Mouse (Mus musculus) mature B cell (primary cell): ENCODE results near the gene Nuak2.

Experiments
- in situ Hi-C: fragments of 300-500 bp; cut with MboI; formaldehyde crosslinking; loops from 2 replicates; pipeline ENCODE4 v1.14.3; 2019

Gene Nuak2

DNA sequence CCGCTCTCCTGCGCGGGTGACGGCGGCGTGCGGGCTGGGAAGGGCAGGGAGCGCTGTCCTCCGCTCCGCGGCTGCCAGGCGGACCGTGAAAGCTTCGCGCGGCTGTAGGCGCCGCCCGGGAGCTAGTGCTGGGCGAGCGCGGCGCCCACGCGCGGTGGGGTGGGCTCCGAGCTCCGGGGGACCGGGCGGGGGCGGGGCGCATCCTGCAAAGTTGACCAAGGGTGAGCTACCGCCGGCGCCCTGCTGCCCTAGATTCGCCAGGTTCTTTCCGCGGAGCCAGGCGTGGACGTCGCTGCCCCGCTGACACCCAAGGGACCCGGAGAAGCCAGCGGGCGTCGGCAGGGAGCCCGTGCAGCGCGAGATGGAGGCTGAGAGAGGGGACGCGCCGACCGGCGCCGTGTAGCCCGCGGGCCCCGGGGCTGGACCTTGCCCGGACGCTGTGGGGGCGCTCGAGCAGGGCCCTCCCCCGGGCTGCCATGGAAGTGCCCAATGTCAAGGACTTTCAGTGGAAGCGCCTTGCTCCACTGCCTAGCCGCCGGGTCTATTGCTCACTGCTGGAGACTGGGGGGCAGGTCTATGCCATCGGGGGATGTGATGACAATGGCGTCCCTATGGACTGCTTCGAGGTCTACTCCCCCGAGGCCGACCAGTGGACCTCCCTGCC is 17.0 kb upstream of the Nuak2 start:
- in situ Hi-C loops: no loop called here

- in situ Hi-C loops: no loop called here
Measured at GRCm38 (mm10) chr1:132299744-132300143, 16.2 kb upstream of the Nuak2 start.

DNA sequence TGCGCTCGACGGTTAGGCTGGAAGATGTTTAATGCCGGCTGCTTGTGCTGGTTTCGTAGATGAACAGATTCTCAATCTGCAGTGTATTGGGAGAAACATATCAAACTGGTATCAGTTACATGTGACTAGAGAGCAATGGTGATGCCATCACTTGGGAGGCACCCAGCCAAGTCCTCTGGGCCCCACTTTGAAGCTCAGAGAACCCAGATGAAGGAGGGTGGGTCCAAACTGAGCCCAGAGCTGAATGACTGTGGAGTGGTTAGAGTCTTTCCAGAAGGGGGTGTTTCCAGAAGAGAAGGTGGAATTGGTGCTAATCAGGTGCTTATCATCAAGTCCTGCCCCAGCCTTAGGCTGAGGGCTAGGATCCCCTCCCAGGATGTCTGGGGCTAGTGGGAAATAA is 14.7 kb upstream of the Nuak2 start:
- in situ Hi-C loops: no loop called here

GRCm38 (mm10) chr1:132302341-132302866 is 13.5 kb upstream of the Nuak2 start:
- in situ Hi-C loops: no loop called here

- in situ Hi-C loops: no loop called here
Measured at GRCm38 (mm10) chr1:132304618-132305214, 11.2 kb upstream of the Nuak2 start.

GRCm38 (mm10) chr1:132306160-132306559 is 9.8 kb upstream of the Nuak2 start:
- in situ Hi-C loops: no loop called here

- in situ Hi-C loops: no loop called here
Measured at GRCm38 (mm10) chr1:132306808-132307207, 9.1 kb upstream of the Nuak2 start.

DNA sequence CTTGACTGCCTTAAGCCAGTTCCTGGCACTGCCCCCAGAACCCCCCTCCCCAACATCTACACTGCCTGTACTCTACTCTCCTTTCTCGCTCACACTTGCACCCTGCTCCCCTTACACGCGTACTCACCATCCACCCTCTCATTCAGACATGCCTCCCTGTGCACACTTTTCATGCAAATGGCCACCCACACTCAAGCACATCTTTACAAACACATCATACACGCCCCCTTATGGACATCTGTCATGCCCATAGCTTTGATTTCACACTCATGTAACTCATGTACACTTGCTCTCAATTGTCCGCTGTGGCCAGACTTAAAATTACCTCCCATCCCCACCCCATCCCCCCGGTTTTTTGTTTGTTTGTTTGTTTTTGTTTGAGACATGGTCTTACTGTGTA is 8.0 kb upstream of the Nuak2 start:
- in situ Hi-C loops: no loop called here

GRCm38 (mm10) chr1:132308674-132309073 is 7.3 kb upstream of the Nuak2 start:
- in situ Hi-C loops: no loop called here

- in situ Hi-C loops: no loop called here
Measured at GRCm38 (mm10) chr1:132310754-132311153, 5.2 kb upstream of the Nuak2 start.

DNA sequence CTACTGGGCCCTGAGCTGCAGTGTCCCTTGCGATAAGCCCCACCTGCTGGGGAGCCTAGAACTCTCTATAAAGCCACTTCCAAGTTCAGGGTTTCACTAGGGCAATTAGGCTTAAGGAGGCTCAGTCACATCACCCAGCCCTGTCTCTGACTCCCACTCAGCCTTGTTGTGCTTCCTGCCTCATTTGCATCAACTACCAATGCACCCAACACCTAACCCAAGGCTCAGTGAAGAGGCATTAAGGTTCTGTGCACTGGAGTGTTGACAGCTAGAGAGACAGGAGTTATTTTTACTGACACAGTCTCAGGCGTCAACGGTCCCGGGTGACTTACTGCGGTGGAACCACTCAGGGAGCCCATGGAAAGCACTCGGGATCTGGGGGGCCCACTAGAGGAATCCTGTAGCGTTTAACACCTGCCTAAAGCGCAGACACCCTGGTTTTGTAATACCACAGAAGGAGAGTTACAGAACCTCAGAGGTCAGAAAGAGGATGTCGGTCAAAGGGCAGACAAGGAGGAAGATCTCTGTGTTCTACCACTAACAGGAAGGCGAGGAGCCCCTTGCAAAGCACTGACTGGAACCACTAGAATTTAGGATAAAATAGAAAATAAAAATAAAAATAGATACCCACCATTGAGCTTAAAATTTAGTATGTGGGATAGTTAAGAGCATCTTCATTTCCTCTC is 4.6 kb upstream of the Nuak2 start:
- in situ Hi-C loops: no loop called here

DNA sequence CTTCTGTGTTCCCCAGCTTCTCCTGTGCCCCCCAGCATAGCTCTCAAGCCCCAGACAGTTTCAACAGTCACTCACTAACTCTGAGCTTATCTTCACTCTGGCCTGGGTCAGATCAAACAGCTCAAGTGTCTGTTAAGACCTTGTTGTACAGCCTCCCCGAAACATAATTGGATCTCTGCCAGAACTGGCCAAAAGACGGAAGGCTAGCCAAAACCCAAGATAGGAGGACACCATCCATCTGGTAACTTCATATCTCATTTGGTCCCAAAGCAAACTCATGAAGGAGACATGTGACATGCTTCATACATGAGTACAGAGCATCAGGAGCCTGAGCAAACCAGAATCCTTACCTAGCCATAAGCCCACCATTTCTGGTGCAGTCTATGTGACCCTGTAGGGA is 3.9 kb upstream of the Nuak2 start:
- in situ Hi-C loops: no loop called here

- in situ Hi-C loops: no loop called here
Measured at GRCm38 (mm10) chr1:132312703-132313102, 3.2 kb upstream of the Nuak2 start.

DNA sequence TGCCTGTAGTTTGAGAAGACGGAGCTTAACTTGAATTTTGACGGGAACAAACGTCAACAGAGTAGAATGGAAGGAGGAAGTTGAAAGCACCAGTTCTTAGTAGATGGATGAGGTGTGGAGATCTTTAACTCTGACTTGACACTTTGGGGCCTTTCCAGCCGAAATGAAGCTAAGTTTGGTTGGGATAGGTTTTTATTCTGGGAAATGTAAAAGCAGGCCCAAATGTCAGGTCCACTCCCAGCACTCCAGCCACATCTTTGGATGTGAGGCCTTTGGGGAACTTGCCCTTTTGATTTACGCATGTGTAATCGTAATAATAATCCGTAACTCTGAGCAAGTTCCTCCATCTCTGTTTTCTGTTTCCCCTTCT is 684 bp downstream of the Nuak2 start:
- in situ Hi-C loops: loop anchor here (5.0 kb wide), 1 partner anchor 36 kb away; no protein-coding TSS in a partner anchor

DNA sequence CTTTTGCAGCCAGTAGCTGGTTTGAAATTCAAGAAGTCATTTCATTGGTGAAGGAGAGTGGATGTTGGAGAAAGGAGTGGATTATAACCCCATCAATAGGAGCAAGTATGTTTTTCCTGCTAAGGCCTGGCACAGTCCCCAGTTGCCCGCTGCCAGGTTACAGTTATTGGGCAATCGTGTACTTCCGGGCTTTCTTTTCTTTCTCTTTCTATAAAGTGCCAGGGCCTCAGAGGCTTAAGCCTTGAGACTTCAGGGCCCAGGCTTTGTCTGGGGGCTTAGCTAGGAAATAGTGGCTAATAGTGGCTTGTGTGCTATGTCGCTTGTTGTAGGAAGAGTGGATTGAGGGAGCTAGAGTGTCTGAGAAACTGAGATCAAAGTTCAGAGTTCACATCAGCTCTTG is 1.5 kb downstream of the Nuak2 start:
- in situ Hi-C loops: loop anchor here (5.0 kb wide), 1 partner anchor 35 kb away; no protein-coding TSS in a partner anchor

- in situ Hi-C loops: loop anchor here (5.0 kb wide), 1 partner anchor 34 kb away; no protein-coding TSS in a partner anchor
Measured at GRCm38 (mm10) chr1:132317894-132318863, 2.3 kb downstream of the Nuak2 start.

- in situ Hi-C loops: loop anchor here (5.0 kb wide), 1 partner anchor 33 kb away; no protein-coding TSS in a partner anchor
Measured at GRCm38 (mm10) chr1:132319242-132319641, 3.3 kb downstream of the Nuak2 start.

- in situ Hi-C loops: no loop called here
Measured at GRCm38 (mm10) chr1:132321821-132322580, 6.1 kb downstream of the Nuak2 start.

DNA sequence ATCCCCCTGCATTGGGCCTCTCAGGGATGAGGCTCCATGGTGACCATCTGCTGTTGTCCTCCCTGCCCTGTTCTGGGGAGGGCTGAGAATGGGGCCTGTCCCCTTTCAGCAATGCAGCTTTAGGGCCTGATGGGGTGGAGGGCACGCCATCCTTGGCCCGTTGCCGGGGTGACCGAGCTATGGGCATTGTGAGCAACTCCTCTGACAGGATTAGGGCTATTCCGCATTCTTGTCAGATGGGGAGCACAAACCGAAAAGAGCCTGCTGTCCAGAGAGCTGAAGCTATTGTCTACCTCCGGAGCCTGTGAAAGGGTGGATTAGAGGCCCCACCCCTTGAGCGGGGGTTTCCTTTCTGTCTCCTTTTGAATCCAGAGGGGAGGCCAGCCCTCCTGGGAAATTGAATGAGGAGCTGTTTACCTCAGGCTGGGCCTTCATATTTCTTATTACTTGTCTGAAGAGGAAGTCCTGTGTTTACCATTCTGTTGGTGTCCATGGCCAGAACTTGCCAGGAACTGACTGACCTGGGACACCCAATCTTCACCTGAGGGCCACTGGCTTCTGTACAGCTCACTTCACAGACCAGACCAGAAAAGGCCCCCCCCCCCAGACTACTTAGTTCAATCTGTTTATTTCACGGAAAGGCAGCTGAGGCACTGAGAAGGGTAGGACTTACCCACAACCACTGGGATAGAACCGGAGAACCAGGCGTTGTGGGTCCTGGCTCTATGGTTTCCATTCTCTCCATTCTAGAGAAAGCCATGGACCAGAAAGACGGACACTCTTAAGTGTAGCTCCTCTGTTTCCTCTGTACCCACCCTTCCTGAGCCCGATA is 7.0 kb downstream of the Nuak2 start:
- in situ Hi-C loops: no loop called here

- in situ Hi-C loops: no loop called here
Measured at GRCm38 (mm10) chr1:132326777-132327176, 10.9 kb downstream of the Nuak2 start.
